Comparison of ENCODE assay signal across 9 mouse cellular contexts in the genomic region with DNA sequence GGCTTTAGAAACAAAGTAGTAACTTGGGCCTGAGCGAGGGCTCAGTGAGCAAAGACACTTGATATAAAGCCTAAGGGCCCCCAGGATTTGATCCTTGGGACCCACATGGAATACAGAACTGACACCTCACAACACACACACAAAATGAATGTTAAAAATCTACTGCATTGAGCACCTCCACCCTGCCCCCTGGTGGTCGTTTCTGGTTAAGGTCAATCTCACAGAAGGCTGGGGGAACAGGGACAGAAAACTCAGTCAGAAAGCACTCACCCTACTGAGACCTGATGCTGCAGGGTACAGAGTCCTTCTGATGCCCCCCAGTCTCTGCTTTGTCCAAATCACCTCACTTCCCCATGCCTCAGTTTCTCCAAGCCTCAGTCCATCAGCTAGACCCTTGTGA. TPM values are rescaled to one million over a fixed set of nuclear protein-coding genes. Genes with fewer than 3 reads are reported as not detected.
DNase-seq lines count a peak whose midpoint lies in the region; TF ChIP-seq lines count a peak whose summit lies in the region.
"Had no signal": no experiment of that assay in that cellular context is flagged by ENCODE, and none has a peak within 500 bp of the region (broad histone marks: within the 10 kb centered on the region; RNA-seq: fewer than 3 reads in every experiment).

No protein-coding gene starts in this region.

- 50% methylated on average over 2 of the region's 2 CpGs for WGBS in kidney, adult 2 months
- 43% methylated on average over 2 of the region's 2 CpGs for WGBS in thymus, adult 2 months

- no peaks in the 10 kb centered on the region for H3K27me3 ChIP-seq in kidney, adult 2 months (replicated peaks; ENCODE audit: control insufficient read depth, insufficient read depth, low read length)
- H3K27me3 ChIP-seq in thymus, adult 2 months (ENCODE audit: control insufficient read depth, insufficient read depth, low read length) = no peaks in the 10 kb centered on the region
- H3K27me3 ChIP-seq: embryonic facial prominence, embryonic 12.5 days had no signal

- no peak for TF ChIP-seq POLR2A in kidney, adult 2 months (IDR thresholded peaks at IDR 0.05; ENCODE audit: low read depth, low read length)
- TF ChIP-seq POLR2A in thymus, adult 2 months (IDR thresholded peaks at IDR 0.05; ENCODE audit: control insufficient read depth, extremely low read depth, insufficient read depth, low read length, poor library complexity) = no peak

- no peak overlapping the region for H3K4me3 ChIP-seq in kidney, adult 2 months (ENCODE audit: insufficient read depth, low read depth, low read length)
- H3K4me3 ChIP-seq in thymus, adult 2 months (ENCODE audit: control insufficient read depth, insufficient read depth, low read length) = no peak overlapping the region
- H3K4me3 ChIP-seq: embryonic facial prominence, embryonic 12.5 days had no signal

- peak; percentile 37 for DNase-seq in adrenal gland, adult 2 months
- no peak for DNase-seq in adrenal gland, postnatal 4 days (ENCODE audit: low spot score in 2 of 2)
- peak; percentile 35 for DNase-seq in kidney, adult 2 months
- DNase-seq in kidney, postnatal 14 days = no peak
- peak; percentile 40 for DNase-seq in thymus, adult 2 months
- DNase-seq in thymus, postnatal 36 days = no peak
- DNase-seq in natural killer cell, adult 2 months (ENCODE audit: low spot score in 2 of 2) = peak; percentile 61 to 64
- no peak for DNase-seq in kidney, adult 9 months

- H3K4me1 ChIP-seq in kidney, adult 2 months (ENCODE audit: control insufficient read depth, insufficient read depth, low read length) = no peaks in the 10 kb centered on the region
- peaks cover 13% of the 10 kb centered on the region for H3K4me1 ChIP-seq in thymus, adult 2 months (replicated peaks; ENCODE audit: control insufficient read depth, insufficient read depth, low read length)

- no peak overlapping the region for H3K27ac ChIP-seq in kidney, adult 2 months (ENCODE audit: insufficient read depth, low read depth, low read length)
- H3K27ac ChIP-seq in thymus, adult 2 months (ENCODE audit: control insufficient read depth, insufficient read depth, low read length) = no peak overlapping the region
- H3K27ac ChIP-seq: embryonic facial prominence, embryonic 12.5 days had no signal

- peak; percentile 60 for TF ChIP-seq CTCF in kidney, adult 2 months (conservative IDR thresholded peaks at IDR 0.05; ENCODE audit: insufficient read depth, insufficient read length, low read depth, low read length)
- TF ChIP-seq CTCF in thymus, adult 2 months (IDR thresholded peaks at IDR 0.05; ENCODE audit: borderline replicate concordance, control insufficient read depth, extremely low read depth, insufficient read depth, low read length, poor library complexity) = no peak

- H3K36me3 ChIP-seq in kidney, adult 2 months (ENCODE audit: control insufficient read depth, insufficient read depth, low read length) = no peaks in the 10 kb centered on the region
- no peaks in the 10 kb centered on the region for H3K36me3 ChIP-seq in thymus, adult 2 months (ENCODE audit: control insufficient read depth, insufficient read depth, low read length)
- H3K36me3 ChIP-seq: embryonic facial prominence, embryonic 12.5 days had no signal

RNA-seq across cellular contexts. Expression of gene 2900026A02Rik, which starts 53.3 kb away (rescaled TPM):
- 10 to 100 TPM; 11.5 to 17.8 TPM for total RNA-seq in adrenal gland, adult 2 months (2021)
- polyA plus RNA-seq in adrenal gland, adult 2 months (2012; rRNA removed) = 11.0 and 12.4 TPM in 2 replicates
- total RNA-seq in adrenal gland, postnatal 4 days (2021) = 10 to 100 TPM; 21.2 to 23.3 TPM
- 14.3 and 15.0 TPM in 2 replicates for polyA plus RNA-seq in kidney, adult 2 months (2012; rRNA removed)
- 6.9 and 7.8 TPM in 2 replicates for polyA plus RNA-seq in thymus, adult 2 months (2012; rRNA removed)

RNA-seq across cellular contexts. Expression of gene Tmem211, which starts 59.0 kb away (rescaled TPM):
- not detected for total RNA-seq in adrenal gland, adult 2 months (2021)
- not detected in 2 replicates for polyA plus RNA-seq in adrenal gland, adult 2 months (2012; rRNA removed)
- not detected for total RNA-seq in adrenal gland, postnatal 4 days (2021)
- polyA plus RNA-seq in kidney, adult 2 months (2012; rRNA removed) = not detected in 2 replicates
- polyA plus RNA-seq in thymus, adult 2 months (2012; rRNA removed) = 0.10 TPM in 1 of 2 replicates, not detected in the other

Comparison
In these comparisons a context has a peak if more than half of its experiments do, and no peak if none do; other contexts are left out.
1. DNase-seq: peak in adrenal gland, adult 2 months (single experiment), kidney, adult 2 months (single experiment), thymus, adult 2 months (single experiment) and natural killer cell, adult 2 months (2 of 2); none in adrenal gland, postnatal 4 days (0 of 2), kidney, postnatal 14 days (single experiment), thymus, postnatal 36 days (0 of 2) and kidney, adult 9 months (single experiment).